Comparison of ENCODE assay signal across 9 mouse cellular contexts in genomic region chr7:102000921-102001630, GRCm38 (mm10). TPM values are rescaled to one million over a fixed set of nuclear protein-coding genes. Genes with fewer than 3 reads are reported as not detected.
DNase-seq lines count a peak whose midpoint lies in the region; ATAC-seq lines count a peak whose summit lies in the region.
"Had no signal": no experiment of that assay in that cellular context is flagged by ENCODE, and none has a peak within 500 bp of the region (broad histone marks: within the 10 kb centered on the region; RNA-seq: fewer than 3 reads in every experiment).

No protein-coding gene starts in this region.

- H3K9ac ChIP-seq in forebrain, embryonic 16.5 days (replicated peaks; ENCODE audit: low read depth, low read length), result no peak overlapping the region
- H3K9ac ChIP-seq in forebrain, embryonic 12.5 days, result no peak overlapping the region
- H3K9ac ChIP-seq: neural tube, embryonic 13.5 days had no signal

- H3K4me1 ChIP-seq in forebrain, embryonic 16.5 days (replicated peaks; ENCODE audit: control insufficient read depth, insufficient read depth, low read length), result no peaks in the 10 kb centered on the region
- no peaks in the 10 kb centered on the region for H3K4me1 ChIP-seq in forebrain, embryonic 12.5 days
- H3K4me1 ChIP-seq: neural tube, embryonic 13.5 days had no signal

- peak; percentile 54 for DNase-seq in right cerebral cortex, adult 18-20 months
- DNase-seq in right cerebral cortex, postnatal 36 days (ENCODE audit: low spot score in 2 of 2), result no peak
- DNase-seq in gonadal fat pad, adult 2 months (ENCODE audit: low read depth), result peak; percentile 42
- DNase-seq in right cerebral cortex, postnatal 4 days, result peak; percentile 35
- DNase-seq in thymus, postnatal 10 days (ENCODE audit: low spot score in 2 of 2), result no peak
- no peak for DNase-seq in spleen, adult 18-20 months

- peaks cover 60% of the 10 kb centered on the region for H3K36me3 ChIP-seq in forebrain, embryonic 16.5 days (ENCODE audit: control insufficient read depth, insufficient read depth)
- peaks cover 94% of the 10 kb centered on the region for H3K36me3 ChIP-seq in forebrain, embryonic 12.5 days (replicated peaks)

- H3K9me3 ChIP-seq in forebrain, embryonic 16.5 days (ENCODE audit: control insufficient read depth, low read length), result no peaks in the 10 kb centered on the region
- no peaks in the 10 kb centered on the region for H3K9me3 ChIP-seq in forebrain, embryonic 12.5 days
- H3K9me3 ChIP-seq: neural tube, embryonic 13.5 days had no signal

- no peak overlapping the region for H3K4me3 ChIP-seq in forebrain, embryonic 16.5 days (replicated peaks; ENCODE audit: low read length)
- no peak overlapping the region for H3K4me3 ChIP-seq in forebrain, embryonic 12.5 days (replicated peaks)
- H3K4me3 ChIP-seq: neural tube, embryonic 13.5 days had no signal

- no peak overlapping the region for H3K4me2 ChIP-seq in forebrain, embryonic 16.5 days (ENCODE audit: low read length)
- H3K4me2 ChIP-seq in forebrain, embryonic 12.5 days, result no peak overlapping the region
- H3K4me2 ChIP-seq: neural tube, embryonic 13.5 days had no signal

- H3K27me3 ChIP-seq in forebrain, embryonic 16.5 days (replicated peaks; ENCODE audit: control insufficient read depth, insufficient read depth, low read length), result no peaks in the 10 kb centered on the region
- no peaks in the 10 kb centered on the region for H3K27me3 ChIP-seq in forebrain, embryonic 12.5 days
- H3K27me3 ChIP-seq: neural tube, embryonic 13.5 days had no signal

- peak; percentile 11; the same call in 1 of the 2 replicates for ATAC-seq in forebrain, embryonic 16.5 days
- no peak for ATAC-seq in forebrain, embryonic 12.5 days (ENCODE audit: low FRiP score)

- 82% methylated on average over 26 of the region's 26 CpGs for WGBS in forebrain, embryonic 16.5 days
- 91% methylated on average over 26 of the region's 26 CpGs for WGBS in forebrain, embryonic 12.5 days

- no peak overlapping the region for H3K27ac ChIP-seq in forebrain, embryonic 16.5 days (ENCODE audit: low read length)
- H3K27ac ChIP-seq in forebrain, embryonic 12.5 days, result no peak overlapping the region
- H3K27ac ChIP-seq: neural tube, embryonic 13.5 days had no signal

RNA-seq across cellular contexts. Expression of gene Il18bp, which starts 17.4 kb away (rescaled TPM):
- polyA plus RNA-seq in forebrain, embryonic 16.5 days (2015; fragmentation: Nextera tagmentation; extraction: Ambion mirVana), result 3.5 and 5.0 TPM in 2 replicates
- 4.4 and 4.8 TPM in 2 replicates for polyA plus RNA-seq in forebrain, embryonic 12.5 days (2016; fragmentation: Nextera tagmentation; extraction: Ambion mirVana)
- polyA plus RNA-seq in gonadal fat pad, adult 2 months (2012; rRNA removed), result 13.5 and 19.7 TPM in 2 replicates

Comparison
In these comparisons a context has a peak if more than half of its experiments do, and no peak if none do; other contexts are left out.
1. DNase-seq: peak in right cerebral cortex, adult 18-20 months (single experiment), gonadal fat pad, adult 2 months (single experiment) and right cerebral cortex, postnatal 4 days (single experiment); none in right cerebral cortex, postnatal 36 days (0 of 2), thymus, postnatal 10 days (0 of 2) and spleen, adult 18-20 months (0 of 2).